Mouse (Mus musculus): Measurements from ENCODE around the gene Itga5. TPM values are rescaled to one million over a fixed set of nuclear protein-coding genes. Genes with fewer than 3 reads are reported as not detected.

Itga5 gene
- total RNA-seq, 2 experiments from 2014 or later, result 48.1 to 48.2 TPM

- no peak for DNase-seq (ENCODE audit: low spot score)
- intact Hi-C loops (cut with DNase I), result loop anchor here (10.0 kb wide), 1 partner anchor 46 kb away; the partner anchor contains the start of gene Nfe2
These were observed 65.5 kb downstream of the Itga5 start for GRCm38 (mm10) chr15:103301046-103301445.

GRCm38 (mm10) chr15:103300560-103300959 lies 66.0 kb downstream of the Itga5 start:
- no peak for DNase-seq (ENCODE audit: low spot score)
- intact Hi-C loops (cut with DNase I), result loop anchor here (10.0 kb wide), 1 partner anchor 46 kb away; the partner anchor contains the start of gene Nfe2

- intact Hi-C loops (cut with DNase I), result loop anchor here (10.0 kb wide), 1 partner anchor 45 kb away; the partner anchor contains the start of gene Nfe2
- DNase-seq (ENCODE audit: low spot score), result no peak
These were observed 66.5 kb downstream of the Itga5 start for GRCm38 (mm10) chr15:103300067-103300471.

GRCm38 (mm10) chr15:103299644-103300043 lies 66.9 kb downstream of the Itga5 start:
- no peak for DNase-seq (ENCODE audit: low spot score)
- intact Hi-C loops (cut with DNase I), result loop anchor here (10.0 kb wide), 1 partner anchor 45 kb away; the partner anchor contains the start of gene Nfe2

- DNase-seq (ENCODE audit: low spot score), result no peak
- intact Hi-C loops (cut with DNase I), result no loop called here
These were observed 67.5 kb downstream of the Itga5 start for GRCm38 (mm10) chr15:103298861-103299616.

- intact Hi-C loops (cut with DNase I), result no loop called here
- no peak for DNase-seq (ENCODE audit: low spot score)
These were observed 68.5 kb downstream of the Itga5 start for GRCm38 (mm10) chr15:103298026-103298425.

GRCm38 (mm10) chr15:103297313-103297712 lies 69.2 kb downstream of the Itga5 start:
- DNase-seq (ENCODE audit: low spot score), result no peak
- intact Hi-C loops (cut with DNase I), result no loop called here

- no peak for DNase-seq (ENCODE audit: low spot score)
- intact Hi-C loops (cut with DNase I), result no loop called here
These were observed 70.7 kb downstream of the Itga5 start for GRCm38 (mm10) chr15:103295851-103296250.

GRCm38 (mm10) chr15:103294649-103295048 lies 71.9 kb downstream of the Itga5 start:
- intact Hi-C loops (cut with DNase I), result no loop called here
- DNase-seq (ENCODE audit: low spot score), result no peak

Small RNA genes lying within 50 kb of the gene (microRNA-seq; reads per million reads assigned to microRNA genes)
- gene Mir6963, result not detected

Other genes with a start within 250 kb of the Itga5 start
- gene Smug1, start 199.7 kb downstream of the Itga5 start, total RNA-seq (2021), result 10 to 100 TPM; 12.2 to 14.1 TPM
- gene Cbx5, start 126.9 kb downstream of the Itga5 start, total RNA-seq (2021), result 10 to 100 TPM; 55.9 to 63.9 TPM
- 100 to 1,000 TPM; 133 to 153 TPM for gene Hnrnpa1, start 126.3 kb downstream of the Itga5 start, total RNA-seq (2021)
- gene Nfe2, start 108.4 kb downstream of the Itga5 start, total RNA-seq (2021), result under 1 TPM; 0.42 to 0.64 TPM
- gene Copz1, start 94.0 kb downstream of the Itga5 start, total RNA-seq (2021), result 10 to 100 TPM; 51.8 to 53.4 TPM
- gene Gpr84, start 56.2 kb downstream of the Itga5 start, total RNA-seq (2021), result not detected
- gene Zfp385a, start 26.7 kb downstream of the Itga5 start, total RNA-seq (2021), result 10 to 100 TPM; 12.5 to 13.7 TPM
- gene Gtsf1, start 63.7 kb upstream of the Itga5 start, total RNA-seq (2021), result not detected
- not detected for gene Gtsf2, start 81.7 kb upstream of the Itga5 start, total RNA-seq (2021)
- gene Nckap1l, start 87.0 kb upstream of the Itga5 start, total RNA-seq (2021), result 1 to 10 TPM; 3.9 to 4.2 TPM
- gene Pde1b, start 136.3 kb upstream of the Itga5 start, total RNA-seq (2021), result 1 to 10 TPM; 1.1 to 1.4 TPM
- gene Ppp1r1a, start 171.2 kb upstream of the Itga5 start, total RNA-seq (2021), result 10 to 100 TPM; 10.5 to 12.0 TPM
- gene Glycam1, start 198.3 kb upstream of the Itga5 start, total RNA-seq (2021), result not detected